Mouse (Mus musculus) heart, postnatal 0 days (tissue): Measurements from ENCODE around the gene BC017158. TPM values are rescaled to one million over a fixed set of nuclear protein-coding genes. Genes with fewer than 3 reads are reported as not detected.

Experiments
- ATAC-seq: fragments of 200-750 bp; cut with Nextera tagmentation; 2 replicates; pipeline ENCODE4 v1.8.0; 2017; ENCODE audit warnings: low read depth, moderate number of reproducible peaks, moderate library complexity; ENCODE audit not compliant: insufficient read depth
- DNase-seq: peaks from one replicate; pipeline ENCODE4 v3.0.0-alpha.2; 2016; ENCODE audit warnings: low spot score
- H3K27ac ChIP-seq: fragments of 300-500 bp; sonication (generic); 2 replicates; pipeline ENCODE4 v1.5.1; 2014; ENCODE audit warnings: low read depth, mild to moderate bottlenecking
- H3K27me3 ChIP-seq: fragments of 300-500 bp; sonication (generic); 2 replicates; pipeline ENCODE4 v1.6.1; 2014; ENCODE audit warnings: low read length, mixed read lengths; ENCODE audit not compliant: control insufficient read depth, insufficient read depth
- H3K36me3 ChIP-seq: fragments of 300-500 bp; sonication (generic); replicated peaks from 2 replicates; pipeline ENCODE4 v1.6.1; 2014; ENCODE audit warnings: low read length, mixed read lengths; ENCODE audit not compliant: control insufficient read depth, insufficient read depth
- H3K4me1 ChIP-seq: fragments of 300-500 bp; sonication (generic); 2 replicates; pipeline ENCODE4 v1.6.1; 2014; ENCODE audit warnings: antibody characterized with exemption; ENCODE audit not compliant: control insufficient read depth, insufficient read depth
- H3K4me2 ChIP-seq: fragments of 300-500 bp; sonication (generic); 2 replicates; pipeline ENCODE4 v1.6.1; 2014; ENCODE audit warnings: low read depth, mild to moderate bottlenecking, low read length, moderate library complexity
- H3K4me3 ChIP-seq: fragments of 300-500 bp; sonication (generic); 2 replicates; pipeline ENCODE4 v1.5.1; 2014; ENCODE audit warnings: low read depth, low read length
- H3K9ac ChIP-seq: fragments of 300-500 bp; sonication (generic); replicated peaks from 2 replicates; pipeline ENCODE4 v1.6.1; 2014; ENCODE audit warnings: low read depth, low read length, mixed read lengths
- H3K9me3 ChIP-seq: fragments of 300-500 bp; sonication (generic); replicated peaks from 2 replicates; pipeline ENCODE4 v1.6.1; 2016; ENCODE audit warnings: low read length; ENCODE audit not compliant: control insufficient read depth
- CTCF ChIP-seq: IDR thresholded peaks from 2 replicates; pipeline ENCODE4 v1.5.1; 2016; ENCODE audit warnings: antibody characterized with exemption, control low read depth, low read depth
- EP300 ChIP-seq: IDR thresholded peaks from 2 replicates; pipeline ENCODE4 v1.6.1; 2016; ENCODE audit warnings: antibody characterized with exemption, low read depth
- WGBS: fragments of 180-500 bp; shearing (Covaris S2); extraction: QIAGEN DNeasy Blood & Tissue Kit; methylation state at CpG from one replicate; pipeline ENCODE4 v1.1.7; 2014; 5-methylcytosine and 5-hydroxymethylcytosine counted together
- microRNA-seq: library from miRNA; unstranded; fragments of <30 nt; microRNA quantifications from one replicate; pipeline ENCODE4, GENCODE M21; 2016
- polyA plus RNA-seq: library from polyadenylated mRNA; unstranded; fragments of >200 nt; fragmentation: Nextera tagmentation; extraction: Ambion mirVana; gene quantifications from 2 replicates; pipeline ENCODE4 v1.2.1, GENCODE M21; 2015
- total RNA-seq: library from RNA; depleted of rRNA; stranded (reverse); fragments of >200 nt; gene quantifications from 2 replicates; pipeline ENCODE4 v1.2.3, GENCODE M21; 2014; ENCODE audit warnings: low replicate concordance; rRNA removed

BC017158 gene
- total and polyA plus RNA-seq, 2 experiments from 2014 or later = 5.8 to 22.4 TPM

DNA sequence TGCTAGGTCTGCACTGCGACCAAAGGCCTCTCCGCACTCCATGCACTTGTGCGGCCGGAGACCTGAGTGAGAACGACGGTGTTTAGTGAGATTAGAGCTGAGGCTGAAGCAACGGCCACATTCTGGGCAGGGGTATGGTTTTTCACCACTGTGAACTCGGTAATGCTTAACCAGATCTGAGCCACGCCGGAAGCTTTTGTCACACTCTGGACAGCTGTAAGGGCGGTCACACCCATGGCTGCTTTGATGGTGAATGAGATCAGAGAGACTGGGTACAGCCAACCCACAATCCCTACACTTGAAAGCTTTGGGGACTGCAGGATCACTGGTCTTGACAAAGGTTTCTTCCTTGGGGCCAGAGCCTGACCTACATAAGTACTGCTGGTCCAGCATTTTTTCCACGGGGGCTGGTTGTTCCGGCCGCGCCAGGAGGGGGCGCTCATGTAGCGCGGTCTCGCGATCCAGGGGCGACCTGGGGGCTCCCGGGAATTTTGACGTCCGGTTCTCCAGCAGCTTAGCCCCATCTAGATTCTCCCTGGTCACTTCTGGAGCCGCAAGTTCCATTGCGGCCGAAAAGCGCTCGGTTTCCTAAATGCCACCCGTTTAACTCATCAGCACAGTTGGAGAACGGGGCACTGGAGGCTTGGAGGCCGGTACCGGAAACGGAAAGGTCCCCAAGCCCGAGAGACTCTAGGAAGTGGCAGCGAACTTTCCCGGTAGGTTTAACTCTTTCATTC lies 60.9 kb downstream of the BC017158 start, which contains the start of gene Armc5:
Armc5 (plus strand) TSS at position 487 of the 737 bp plus-strand sequence.
- Histone ChIP-seq H3K27ac (peak within 1 kb of the TSS; percentile 99), H3K4me3 (peak within 1 kb of the TSS; percentile 76), H3K36me3 (peaks cover 30% of the 10 kb centered on the region), H3K4me1 (no peaks in the 10 kb centered on the region; the same call in 1 of the 2 replicates), H3K27me3 (no peaks in the 10 kb centered on the region), H3K4me2 (peak within 1 kb of the TSS; percentile 86), H3K9ac (peak within 1 kb of the TSS; percentile 79), H3K9me3 (no peaks in the 10 kb centered on the region)
- TF ChIP-seq CTCF (peak; percentile 67), EP300 (no peak)
- ATAC-seq (peak; percentile 37), DNase-seq (peak; percentile 84)
- 26% methylated on average over 37 of the region's 37 CpGs for WGBS

- Histone ChIP-seq H3K9me3 (no peaks in the 10 kb centered on the region), H3K27me3 (no peaks in the 10 kb centered on the region), H3K4me2 (no peak overlapping the region), H3K4me3 (no peak overlapping the region), H3K4me1 (no peaks in the 10 kb centered on the region; the same call in 1 of the 2 replicates), H3K9ac (peak overlapping the region; percentile 79; the same call in 1 of the 2 replicates), H3K27ac (no peak overlapping the region), H3K36me3 (peaks cover 24% of the 10 kb centered on the region)
- TF ChIP-seq EP300 = no peak
- TF ChIP-seq CTCF = no peak
- no peak for DNase-seq
- 91% methylated on average over 13 of the region's 13 CpGs for WGBS
- ATAC-seq = no peak
Observed at GRCm38 (mm10) chr7:128236426-128236825, 61.5 kb downstream of the BC017158 start.

- peaks cover 15% of the 10 kb centered on the region for H3K36me3 ChIP-seq
- H3K27ac ChIP-seq = no peak overlapping the region
- TF ChIP-seq EP300 (no peak), CTCF (no peak)
- no peak overlapping the region for H3K4me2 ChIP-seq
- no peaks in the 10 kb centered on the region; the same call in 1 of the 2 replicates for H3K4me1 ChIP-seq
- no peaks in the 10 kb centered on the region for H3K27me3 ChIP-seq
- H3K9me3 ChIP-seq = no peaks in the 10 kb centered on the region
- ATAC-seq = no peak
- DNase-seq = no peak
- no peak overlapping the region for H3K9ac ChIP-seq
- H3K4me3 ChIP-seq = no peak overlapping the region
- 64% methylated on average over 1 of the region's 1 CpGs for WGBS
Observed at GRCm38 (mm10) chr7:128235481-128235880, 62.5 kb downstream of the BC017158 start.

DNA sequence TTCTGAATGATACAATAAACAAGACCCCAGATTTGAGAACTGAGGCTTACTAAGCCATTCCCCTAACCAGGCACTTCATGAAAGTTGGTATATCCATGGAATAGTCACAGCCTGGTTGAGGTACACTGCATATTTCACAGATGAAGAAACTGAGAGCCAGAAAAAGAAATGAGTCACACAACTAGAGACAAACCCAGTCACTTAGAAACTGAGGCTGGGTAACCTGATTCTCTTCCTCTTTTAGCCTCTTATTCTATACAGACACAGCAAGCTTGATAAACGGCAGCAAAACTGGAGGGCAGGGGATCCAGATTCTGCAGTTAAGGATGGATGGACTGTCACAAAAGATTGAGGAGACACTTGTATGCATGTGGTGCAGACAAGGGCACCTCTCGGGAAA lies 63.2 kb downstream of the BC017158 start:
- ATAC-seq = no peak
- DNase-seq = no peak

GRCm38 (mm10) chr7:128231741-128232140 lies 66.2 kb downstream of the BC017158 start:
- Histone ChIP-seq H3K4me2 (no peak overlapping the region), H3K4me3 (no peak overlapping the region), H3K27ac (no peak overlapping the region), H3K4me1 (no peaks in the 10 kb centered on the region), H3K27me3 (no peaks in the 10 kb centered on the region), H3K9ac (no peak overlapping the region), H3K36me3 (peaks cover 5% of the 10 kb centered on the region; the same call in 1 of the 2 replicates), H3K9me3 (no peaks in the 10 kb centered on the region)
- TF ChIP-seq CTCF (no peak), EP300 (no peak)
- 40% methylated on average over 8 of the region's 8 CpGs for WGBS
- ATAC-seq = peak; percentile 8; the same call in 1 of the 2 replicates
- DNase-seq = no peak

More for the DNA sequence above, 63.2 kb downstream of the BC017158 start:
- TF ChIP-seq CTCF = no peak
- no peak for TF ChIP-seq EP300
- Histone ChIP-seq H3K27me3 (no peaks in the 10 kb centered on the region), H3K27ac (no peak overlapping the region), H3K9ac (no peak overlapping the region), H3K36me3 (peaks cover 8% of the 10 kb centered on the region), H3K4me2 (no peak overlapping the region), H3K4me3 (no peak overlapping the region), H3K9me3 (no peaks in the 10 kb centered on the region), H3K4me1 (no peaks in the 10 kb centered on the region; the same call in 1 of the 2 replicates)
- 75% methylated on average over 2 of the region's 2 CpGs for WGBS

Small RNA genes lying within 50 kb of the gene (microRNA-seq; reads per million reads assigned to microRNA genes)
- not detected for gene Mir3103

Other genes with a start within 250 kb of the BC017158 start
- 0.38 and 1.9 TPM in 2 replicates for gene Itgam, start 235.5 kb downstream of the BC017158 start, total RNA-seq
- 0.53 and 0.58 TPM in 2 replicates for gene Itgam, start 235.5 kb downstream of the BC017158 start, polyA plus RNA-seq
- gene Gm49368, start 235.5 kb downstream of the BC017158 start, total RNA-seq = not detected in 2 replicates
- gene Gm49368, start 235.5 kb downstream of the BC017158 start, polyA plus RNA-seq = not detected in 2 replicates
- 0.70 TPM in 1 of 2 replicates, not detected in the other for gene Itgax, start 168.6 kb downstream of the BC017158 start, total RNA-seq
- 0.12 and 0.19 TPM in 2 replicates for gene Itgax, start 168.6 kb downstream of the BC017158 start, polyA plus RNA-seq
- gene Itgad, start 143.8 kb downstream of the BC017158 start, total RNA-seq = not detected in 2 replicates
- 0.25 TPM in 1 of 2 replicates, not detected in the other for gene Itgad, start 143.8 kb downstream of the BC017158 start, polyA plus RNA-seq
- 1,202 and 1,223 TPM in 2 replicates for gene Cox6a2, start 91.8 kb downstream of the BC017158 start, total RNA-seq
- gene Cox6a2, start 91.8 kb downstream of the BC017158 start, polyA plus RNA-seq = 3,388 and 3,605 TPM in 2 replicates
- 18.9 and 32.0 TPM in 2 replicates for gene Armc5, start 60.8 kb downstream of the BC017158 start, total RNA-seq
- gene Armc5, start 60.8 kb downstream of the BC017158 start, polyA plus RNA-seq = 8.3 and 8.9 TPM in 2 replicates
- gene 9130023H24Rik, start 60.1 kb downstream of the BC017158 start, total RNA-seq = 3.6 and 3.9 TPM in 2 replicates
- 4.4 and 5.1 TPM in 2 replicates for gene 9130023H24Rik, start 60.1 kb downstream of the BC017158 start, polyA plus RNA-seq
- gene Tgfb1i1, start 51.4 kb downstream of the BC017158 start, total RNA-seq = 84.6 and 93.8 TPM in 2 replicates
- 97.5 and 112 TPM in 2 replicates for gene Tgfb1i1, start 51.4 kb downstream of the BC017158 start, polyA plus RNA-seq
- not detected in 2 replicates for gene Slc5a2, start 32.5 kb downstream of the BC017158 start, total RNA-seq
- gene Slc5a2, start 32.5 kb downstream of the BC017158 start, polyA plus RNA-seq = 0.20 and 0.30 TPM in 2 replicates
- 0.69 and 3.3 TPM in 2 replicates for gene Rgs10, start 120.6 kb upstream of the BC017158 start, total RNA-seq
- gene Rgs10, start 120.6 kb upstream of the BC017158 start, polyA plus RNA-seq = 7.2 and 7.8 TPM in 2 replicates
- gene Tial1, start 163.5 kb upstream of the BC017158 start, total RNA-seq = 27.4 and 59.5 TPM in 2 replicates
- 10.8 and 13.3 TPM in 2 replicates for gene Tial1, start 163.5 kb upstream of the BC017158 start, polyA plus RNA-seq
- gene Bag3, start 225.4 kb upstream of the BC017158 start, total RNA-seq = 60.3 and 75.3 TPM in 2 replicates
- gene Bag3, start 225.4 kb upstream of the BC017158 start, polyA plus RNA-seq = 43.8 and 46.3 TPM in 2 replicates